Mouse (Mus musculus) liver, adult (tissue): ENCODE results near the gene Samd8.
A peak's percentile ranks its signal among the peaks of the same experiment; 100 is the strongest.

Experiments
- GATA4 ChIP-seq: IDR thresholded peaks from 2 replicates; pipeline ENCODE4 v1.6.1; 2014; ENCODE audit warnings: mild to moderate bottlenecking, low read length; ENCODE audit not compliant: insufficient replicate concordance

Samd8 gene

DNA sequence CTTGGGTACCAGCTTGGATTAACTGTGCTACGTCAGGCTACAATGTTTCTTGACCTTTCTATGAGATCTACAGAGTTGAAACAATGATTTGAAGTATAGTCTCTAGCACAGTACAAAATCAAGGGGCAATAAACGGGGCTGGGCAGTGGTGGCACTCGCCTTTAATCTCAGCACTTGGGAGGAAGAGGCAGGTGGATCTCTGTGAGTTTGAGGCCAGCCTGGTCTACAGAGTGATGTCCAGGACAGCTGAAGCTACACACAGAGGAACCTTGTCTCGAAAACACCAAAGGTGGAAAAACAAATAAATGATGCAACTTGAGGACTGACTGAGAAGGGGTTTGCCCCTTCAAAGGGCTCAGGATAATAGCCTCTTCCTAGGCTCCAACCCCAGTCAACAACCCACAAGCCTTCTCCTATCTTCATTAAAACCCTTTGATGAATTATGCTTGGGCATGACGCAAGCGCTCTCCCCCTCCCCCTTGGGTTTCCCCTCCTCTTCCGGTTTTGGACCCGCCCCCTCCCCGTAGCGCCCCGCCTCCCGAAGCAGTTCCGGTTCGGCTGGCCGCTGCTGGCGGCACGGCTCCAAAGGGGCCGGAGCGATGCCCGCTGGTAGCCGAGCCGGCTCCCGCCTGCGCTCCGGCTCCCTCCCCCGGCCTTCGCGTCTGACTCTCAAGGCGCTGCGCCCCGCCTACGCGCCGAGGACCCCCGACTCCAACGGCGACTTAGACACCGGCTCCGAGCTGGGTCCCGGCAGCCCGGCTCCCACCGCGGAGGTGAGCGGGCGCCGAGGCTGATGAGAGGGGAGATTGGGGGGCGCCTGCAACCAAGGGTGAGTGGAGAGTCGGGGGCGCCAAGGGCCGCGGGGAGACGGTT is at the start of gene Samd8:
TSS of gene Samd8 (plus strand) at position 524 of the 873 bp plus-strand sequence.
- no peak for TF ChIP-seq GATA4

DNA sequence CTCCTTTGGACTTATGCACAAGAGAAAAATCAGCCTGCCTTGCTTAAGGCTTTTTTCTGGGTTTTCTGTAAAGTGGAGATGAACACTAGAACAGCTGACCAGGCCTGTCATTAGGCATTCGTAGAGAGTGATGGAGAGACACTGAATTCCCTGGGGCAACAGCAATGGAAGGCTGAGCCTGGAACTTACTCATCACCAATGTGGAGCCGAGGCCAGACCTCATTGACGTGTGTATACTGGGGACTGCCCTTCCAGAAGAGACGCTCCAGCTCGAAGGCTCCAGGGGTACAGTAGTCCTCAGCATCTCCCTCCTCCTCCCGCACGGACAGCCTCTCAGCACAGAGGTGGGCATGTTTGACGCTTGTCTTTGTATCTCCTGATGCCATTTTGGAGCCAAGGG is 47.6 kb upstream of the Samd8 start:
- TF ChIP-seq GATA4 = no peak

DNA sequence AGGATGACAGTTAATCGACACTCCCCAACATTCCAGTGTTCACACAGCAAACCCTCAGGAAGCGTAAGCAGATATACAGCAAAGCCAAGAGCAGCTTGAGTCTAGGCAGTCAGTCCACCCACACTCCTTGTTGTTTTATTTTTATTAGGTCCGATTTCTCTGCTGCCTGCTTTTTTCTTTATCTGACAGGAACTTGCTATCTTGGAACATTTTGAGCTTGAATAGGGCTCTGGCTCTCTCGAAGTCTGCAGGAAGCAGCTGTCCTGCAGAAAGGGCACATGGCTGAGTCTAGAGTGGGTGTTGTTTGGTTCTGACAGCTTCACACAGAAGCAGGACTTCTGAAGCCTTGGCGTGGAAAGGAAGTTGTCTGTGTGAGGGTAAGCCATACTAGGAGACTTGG is 47.1 kb upstream of the Samd8 start:
- peak; percentile 75; the same call in 1 of the 2 replicates for TF ChIP-seq GATA4

DNA sequence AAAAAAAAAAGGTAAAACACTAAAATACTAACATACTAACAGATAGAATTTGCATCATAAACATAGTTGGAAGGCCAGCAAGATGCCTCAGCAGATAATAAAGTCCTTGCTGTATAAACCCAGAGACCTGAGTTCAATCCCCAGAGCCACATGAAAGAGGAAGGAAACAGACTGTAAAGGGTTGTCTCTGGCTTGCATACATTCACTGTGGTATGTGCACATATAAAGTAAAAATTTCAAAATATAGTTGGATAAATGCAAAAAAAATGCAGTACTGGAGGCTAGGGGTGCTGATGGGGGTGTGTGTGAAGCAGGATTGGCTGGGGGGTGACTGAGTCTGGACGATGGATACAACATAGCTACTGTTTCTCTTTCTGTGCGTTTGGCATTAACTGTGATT is 44.9 kb upstream of the Samd8 start:
- TF ChIP-seq GATA4 = no peak

DNA sequence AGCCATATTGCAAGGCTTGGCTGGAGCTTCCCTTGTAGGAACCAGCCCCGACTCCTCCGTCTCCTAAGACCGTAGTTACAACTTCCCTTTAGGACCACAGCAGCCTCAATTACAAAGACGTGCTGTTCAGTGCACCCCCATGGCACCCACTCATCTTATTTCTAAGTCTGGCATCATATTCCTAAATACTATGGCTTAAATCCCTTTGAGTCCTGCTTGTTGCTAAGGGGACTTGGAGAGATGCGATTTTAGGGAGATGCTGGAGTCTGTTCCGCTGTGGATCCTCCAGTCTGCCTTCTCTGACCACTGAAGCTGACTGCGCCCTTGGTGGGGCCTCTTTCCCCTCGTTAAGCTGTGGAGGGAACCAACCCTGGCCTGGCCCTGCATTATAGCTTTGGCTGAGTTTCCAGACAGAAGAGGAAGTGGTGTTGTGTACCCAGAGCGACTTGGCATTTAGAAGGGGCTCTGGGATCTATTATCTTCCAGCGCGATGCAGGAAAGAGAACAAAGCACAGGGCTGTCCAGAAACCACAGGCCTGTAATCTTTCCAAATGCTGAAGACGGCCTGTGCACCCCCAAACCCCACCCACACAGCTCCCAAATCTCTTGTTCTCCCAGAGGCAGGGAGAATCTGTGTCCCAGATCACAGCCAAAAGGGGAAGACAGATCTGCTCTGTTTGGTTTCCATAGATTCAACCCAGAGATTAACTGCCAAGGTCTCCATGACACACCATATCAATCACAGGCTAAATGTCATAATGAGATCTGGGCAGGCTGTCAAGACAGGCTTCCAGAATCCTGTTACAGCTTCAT is 43.4 kb upstream of the Samd8 start:
- no peak for TF ChIP-seq GATA4

DNA sequence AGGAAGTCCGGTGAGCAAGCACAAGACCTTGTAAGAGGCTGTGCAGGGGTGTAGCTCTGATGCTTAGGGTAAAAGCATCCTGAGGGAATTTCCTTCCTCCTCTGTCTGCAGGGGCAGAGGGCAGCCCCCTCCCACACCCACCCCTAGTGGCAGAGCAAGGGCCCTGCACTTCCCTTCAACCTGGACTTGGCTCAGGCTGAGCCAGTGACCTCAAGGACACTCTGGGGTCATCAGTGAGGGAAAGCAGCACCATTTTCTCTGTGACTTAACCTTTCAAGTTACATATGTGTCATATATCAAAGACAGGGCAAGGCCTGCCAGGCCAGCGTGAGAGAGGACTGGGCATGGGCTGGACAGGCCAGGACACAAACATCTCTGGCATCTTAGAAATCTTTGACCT is 40.8 kb upstream of the Samd8 start:
- no peak for TF ChIP-seq GATA4

DNA sequence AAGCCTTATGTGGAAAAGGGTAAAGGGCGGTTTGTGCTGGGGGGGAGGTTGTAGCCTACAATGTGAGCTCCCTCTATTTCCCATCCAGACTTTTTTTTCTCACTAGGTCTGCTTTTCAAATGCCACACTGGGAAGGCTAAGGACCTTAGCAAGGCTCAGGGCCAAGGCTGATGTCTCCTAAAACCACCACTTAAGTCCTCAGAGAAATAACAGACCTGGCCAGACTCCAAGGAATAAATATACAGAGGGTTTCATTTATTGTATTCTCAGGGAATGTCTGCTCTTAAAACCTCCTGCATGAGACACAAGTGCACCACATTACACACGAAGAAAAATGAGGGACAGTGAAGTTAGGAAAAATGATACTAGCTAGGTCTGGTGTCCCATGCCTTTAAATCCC is 39.1 kb upstream of the Samd8 start:
- no peak for TF ChIP-seq GATA4

DNA sequence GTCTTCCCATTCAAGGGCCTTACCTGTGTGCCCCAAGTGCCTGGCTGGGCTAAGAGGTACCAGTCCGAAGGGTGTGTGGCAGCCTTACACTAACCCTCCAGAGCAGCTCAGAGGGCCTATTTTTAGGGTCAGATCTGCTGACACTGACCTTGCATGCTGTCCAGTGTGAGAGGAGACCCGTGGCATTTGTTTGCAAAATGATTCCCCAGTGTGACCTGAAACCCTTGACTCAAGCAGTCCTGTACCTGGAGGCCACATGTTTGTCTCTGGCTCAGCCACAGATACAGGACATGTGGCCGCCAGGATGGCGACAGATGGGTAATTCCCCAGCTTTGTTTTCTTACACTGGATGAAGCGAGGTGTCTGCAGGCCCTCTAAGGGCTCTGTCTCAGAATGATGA is 35.8 kb upstream of the Samd8 start, which contains the start of gene Dupd1:
TSS of gene Dupd1 (minus strand) at position 91 of the 400 bp plus-strand sequence.
- TF ChIP-seq GATA4 = no peak

DNA sequence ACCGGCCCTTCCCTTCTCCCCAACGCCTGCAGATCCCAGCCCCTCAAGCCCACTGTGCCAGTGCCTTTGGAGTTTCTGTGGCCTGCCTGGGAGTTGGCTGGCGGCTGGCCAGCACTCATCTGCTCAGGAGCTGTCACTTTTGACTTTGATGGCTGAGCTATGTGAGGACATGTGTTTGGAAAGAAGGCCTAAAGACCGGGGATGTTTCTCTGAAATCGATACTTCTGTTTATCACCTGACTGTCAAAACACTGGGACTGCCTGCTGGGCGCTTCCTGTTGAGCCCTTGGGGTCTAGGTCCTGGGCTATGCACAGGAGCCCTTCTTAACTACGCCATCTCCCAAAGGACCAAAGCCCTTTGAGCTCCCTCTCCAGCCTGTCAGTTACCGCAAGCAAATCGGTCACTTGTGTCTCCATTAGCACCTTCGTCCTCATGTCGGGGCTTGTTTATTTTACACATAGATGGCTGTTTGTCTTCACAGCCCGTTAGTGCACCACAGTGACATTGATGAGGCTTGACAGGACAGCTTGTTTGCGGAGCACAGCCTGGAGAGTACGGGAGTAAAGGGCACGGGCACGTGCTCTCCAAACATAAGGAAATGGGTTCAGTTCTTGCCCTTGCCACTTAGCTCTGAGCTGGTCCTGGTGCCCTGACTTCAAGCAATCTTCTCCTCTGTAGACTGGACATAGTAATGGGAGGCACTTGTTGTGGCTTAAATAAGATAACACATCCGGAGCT is 30.5 kb upstream of the Samd8 start:
- no peak for TF ChIP-seq GATA4

DNA sequence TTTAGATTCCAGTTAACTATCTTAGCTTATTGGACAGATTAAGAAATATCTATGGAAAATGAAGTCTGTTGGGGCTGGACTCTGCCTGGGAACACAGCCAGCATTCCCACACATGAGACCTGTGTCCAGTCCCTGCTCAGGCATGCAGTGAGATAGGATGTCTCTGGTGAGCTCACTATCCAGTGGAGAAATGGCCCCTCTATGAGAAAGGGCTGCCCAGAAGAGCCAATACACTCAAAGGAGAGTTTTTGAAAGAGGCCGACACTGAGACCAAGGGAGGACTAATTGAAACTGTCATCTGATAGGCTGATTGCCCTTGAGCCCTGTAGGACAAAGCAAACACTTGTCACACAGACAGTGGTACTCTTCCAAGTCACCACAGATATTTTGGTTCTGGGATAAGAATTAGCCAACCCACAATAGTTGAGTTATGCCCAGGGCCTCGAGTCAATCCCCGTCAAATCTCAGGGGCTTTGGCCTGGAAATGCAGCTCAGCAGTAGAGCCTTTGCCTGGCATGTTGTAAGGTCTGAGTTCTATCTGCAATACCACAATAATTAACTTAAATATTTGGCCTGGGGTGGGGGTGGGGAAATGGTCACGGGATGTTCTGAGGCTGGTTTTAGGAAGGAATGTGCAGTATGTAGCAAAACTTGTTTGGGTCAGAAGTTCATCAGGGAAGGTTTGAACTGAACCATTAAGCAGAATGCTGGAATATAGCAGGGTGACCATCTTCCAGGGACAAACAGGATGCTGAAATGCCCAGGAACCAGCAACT is 29.7 kb upstream of the Samd8 start:
- no peak for TF ChIP-seq GATA4

DNA sequence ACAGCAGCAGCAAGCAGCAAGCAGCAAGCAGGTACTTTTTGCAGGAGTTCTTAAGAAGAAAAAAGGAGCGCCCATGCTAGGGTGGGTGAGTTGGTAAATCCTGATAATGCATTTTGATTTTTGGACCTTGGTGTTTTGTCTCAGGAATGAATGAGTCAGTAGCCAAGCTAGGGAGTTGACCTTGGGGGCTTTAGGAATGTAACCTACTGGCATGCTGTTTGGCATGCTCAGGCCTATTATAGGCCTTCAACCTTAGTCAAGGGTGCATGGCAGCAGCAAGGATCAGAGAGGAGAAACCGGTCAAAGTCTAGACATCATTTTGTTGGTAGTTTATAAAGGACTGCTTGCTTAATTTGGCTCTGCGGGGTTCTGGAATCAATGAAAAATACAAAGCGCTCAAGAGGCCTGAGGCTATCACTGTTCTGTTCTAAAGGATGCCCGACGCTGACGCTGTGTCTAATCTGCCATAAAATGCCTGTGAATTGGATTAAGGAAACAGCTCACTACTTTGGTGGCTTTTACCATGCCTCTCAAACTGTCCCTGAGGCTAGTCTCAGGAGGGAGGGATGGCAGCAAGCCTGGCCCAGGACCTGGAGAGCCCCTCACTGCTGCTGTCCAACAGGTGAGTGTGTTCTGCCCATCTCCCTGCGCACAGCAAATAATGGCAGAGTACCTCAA is 28.2 kb upstream of the Samd8 start:
- TF ChIP-seq GATA4 = no peak

DNA sequence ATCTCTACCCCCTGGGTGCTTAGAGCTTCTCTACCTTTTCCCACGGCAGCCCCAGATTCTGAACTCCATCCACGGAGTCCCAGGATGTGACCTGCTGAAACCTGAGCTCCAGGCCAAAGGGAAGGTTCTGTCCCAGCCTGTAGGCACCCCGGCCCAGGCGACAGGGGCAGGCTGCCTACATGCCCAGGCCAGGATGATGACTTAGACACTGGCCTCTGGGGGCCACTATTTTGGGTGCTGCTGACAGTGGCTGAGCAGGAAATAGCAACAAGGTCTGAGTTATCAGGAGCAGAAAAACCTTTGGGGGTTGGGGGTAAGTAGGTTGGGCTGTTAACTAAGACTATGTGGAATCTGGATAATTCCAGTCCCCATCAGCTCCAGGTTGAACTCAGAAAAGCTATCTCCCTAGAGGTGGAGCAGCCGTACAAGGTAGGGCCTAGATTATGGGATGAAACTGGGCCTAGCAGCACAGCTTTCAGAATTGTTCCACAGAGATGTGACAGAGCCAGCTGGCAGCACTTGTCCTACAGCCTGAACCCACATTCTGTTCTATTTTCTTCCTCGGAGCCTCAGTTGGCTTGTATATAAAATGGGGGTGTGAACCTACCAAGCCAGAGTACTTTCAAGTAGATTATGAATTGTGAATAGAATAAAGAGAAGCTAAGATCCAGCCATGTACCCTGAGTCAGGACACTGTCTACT is 21.1 kb upstream of the Samd8 start:
- no peak for TF ChIP-seq GATA4

DNA sequence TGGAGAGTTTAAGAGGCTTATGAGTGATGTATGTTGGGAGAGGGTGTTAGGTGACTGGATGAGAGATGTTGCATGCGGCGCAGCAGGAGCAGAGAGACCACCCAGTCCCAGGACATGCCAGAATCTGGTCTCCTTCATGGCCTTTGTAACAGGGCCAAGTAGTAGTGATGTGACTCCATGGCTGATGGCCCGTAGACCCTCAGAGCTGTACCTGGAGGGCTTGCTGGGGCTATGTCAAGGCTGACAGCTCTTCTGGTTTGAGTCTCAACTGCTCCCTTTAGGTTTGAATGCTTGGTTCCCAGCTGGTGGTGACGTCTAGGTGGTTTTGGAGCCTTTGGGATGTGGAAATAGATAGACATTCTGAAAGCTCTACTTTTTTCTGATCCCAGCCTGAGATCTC is 20.4 kb upstream of the Samd8 start:
- TF ChIP-seq GATA4 = no peak

DNA sequence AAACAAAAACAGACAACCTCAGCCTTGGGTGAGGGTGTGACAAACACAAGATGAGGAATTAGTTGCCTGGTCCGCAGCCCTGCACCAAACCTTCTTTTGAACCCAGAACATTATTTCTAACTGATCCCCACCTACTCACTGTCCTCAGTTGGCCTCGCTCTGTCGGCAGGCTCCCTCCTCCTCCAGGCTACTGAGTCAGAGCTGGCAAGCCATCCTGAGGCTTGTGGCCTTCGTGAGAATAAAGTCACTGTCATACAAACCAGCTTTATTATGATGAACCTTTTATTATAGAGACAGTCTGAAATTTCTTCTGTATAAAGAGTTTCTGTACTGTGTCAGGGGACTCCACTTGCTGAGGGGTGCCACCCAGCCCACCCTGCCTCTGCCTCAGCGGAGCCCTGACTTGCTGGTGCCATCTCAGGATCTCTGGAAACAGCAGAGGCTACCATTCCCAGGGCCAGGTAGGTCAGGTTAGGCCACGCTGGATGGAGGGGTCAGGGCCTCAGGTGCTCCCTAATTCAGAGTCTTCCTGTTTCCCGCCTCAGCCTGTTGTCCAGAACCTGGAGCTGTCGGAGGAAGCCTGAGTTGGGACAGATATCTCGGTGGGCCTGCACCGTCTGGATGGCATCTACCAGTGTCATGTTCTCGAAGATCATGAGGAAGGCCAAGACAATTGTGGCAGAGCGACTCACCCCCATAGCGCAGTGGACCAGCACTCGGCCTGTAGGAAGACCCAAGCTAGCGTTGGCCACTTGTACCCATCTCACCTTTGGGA is 17.0 kb upstream of the Samd8 start:
- no peak for TF ChIP-seq GATA4
